ENCODE assay signal across 9 mouse cellular contexts in the genomic region with DNA sequence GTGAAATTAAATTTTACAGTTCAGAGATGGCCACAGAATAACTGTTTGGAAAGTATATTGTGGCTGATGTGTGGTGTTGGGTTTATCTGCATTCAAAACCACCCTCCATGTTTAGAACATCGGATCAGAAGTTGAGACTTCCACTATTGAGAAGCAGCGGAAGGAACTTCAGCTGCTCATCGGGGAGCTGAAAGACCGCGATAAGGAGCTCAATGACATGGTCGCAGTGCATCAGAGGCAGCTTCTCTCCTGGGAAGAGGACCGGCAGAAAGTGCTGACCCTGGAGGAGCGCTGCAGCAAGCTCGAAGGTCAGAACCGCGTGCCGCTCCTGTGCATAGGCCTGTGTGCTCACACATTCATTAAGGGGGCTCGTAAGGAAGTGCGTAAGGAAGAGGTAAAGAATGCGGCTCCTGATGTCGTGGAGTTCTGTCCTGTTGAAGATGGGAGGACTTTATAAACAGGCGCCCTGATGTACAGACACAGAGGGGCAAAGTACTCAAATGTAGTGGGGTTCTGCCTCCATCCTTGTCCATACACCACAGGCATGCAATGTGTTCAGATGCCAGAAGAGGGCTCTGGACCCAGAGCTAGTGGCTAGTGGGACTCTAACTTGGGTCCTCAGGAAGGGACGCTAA. TPM values are rescaled to one million over a fixed set of nuclear protein-coding genes. Genes with fewer than 3 reads are reported as not detected.
DNase-seq lines count a peak whose midpoint lies in the region; ATAC-seq lines count a peak whose summit lies in the region.
"Had no signal": no experiment of that assay in that cellular context is flagged by ENCODE, and none has a peak within 500 bp of the region (broad histone marks: within the 10 kb centered on the region; RNA-seq: fewer than 3 reads in every experiment).

No protein-coding gene starts in this region.

- no peak overlapping the region for H3K9ac ChIP-seq in forebrain, embryonic 14.5 days (ENCODE audit: low read length)
- no peak overlapping the region for H3K9ac ChIP-seq in forebrain, embryonic 13.5 days
- H3K9ac ChIP-seq in heart, embryonic 16.5 days (ENCODE audit: low read length): peak overlapping the region; percentile 3; the same call in 1 of the 2 replicates
- 0 out of 2 replicates have a peak overlapping the region, but pooled peaks have one; percentile 35 for H3K9ac ChIP-seq in neural tube, embryonic 12.5 days
- H3K9ac ChIP-seq: midbrain, embryonic 12.5 days had no signal

- H3K4me3 ChIP-seq in forebrain, embryonic 14.5 days (ENCODE audit: low read depth, low read length): no peak overlapping the region
- H3K4me3 ChIP-seq in forebrain, embryonic 13.5 days: no peak overlapping the region
- H3K4me3 ChIP-seq in heart, embryonic 16.5 days (ENCODE audit: low read length): no peak overlapping the region
- H3K4me3 ChIP-seq in neural tube, embryonic 12.5 days: no peak overlapping the region
- H3K4me3 ChIP-seq: midbrain, embryonic 12.5 days had no signal

- WGBS in forebrain, embryonic 14.5 days: 45% methylated on average over 18 of the region's 18 CpGs
- 42% methylated on average over 18 of the region's 18 CpGs for WGBS in forebrain, embryonic 13.5 days
- 28% methylated on average over 18 of the region's 18 CpGs for WGBS in heart, embryonic 16.5 days
- WGBS in neural tube, embryonic 12.5 days: 40% methylated on average over 18 of the region's 18 CpGs

- no peak overlapping the region for H3K27ac ChIP-seq in forebrain, embryonic 14.5 days (ENCODE audit: low read depth, low read length)
- H3K27ac ChIP-seq in forebrain, embryonic 13.5 days: no peak overlapping the region
- no peak overlapping the region for H3K27ac ChIP-seq in heart, embryonic 16.5 days (ENCODE audit: low read length)
- no peak overlapping the region for H3K27ac ChIP-seq in neural tube, embryonic 12.5 days
- H3K27ac ChIP-seq: midbrain, embryonic 12.5 days had no signal

- H3K27me3 ChIP-seq in forebrain, embryonic 14.5 days (replicated peaks; ENCODE audit: control insufficient read depth, insufficient read depth, low read length): no peaks in the 10 kb centered on the region
- H3K27me3 ChIP-seq in forebrain, embryonic 13.5 days: no peaks in the 10 kb centered on the region
- H3K27me3 ChIP-seq in heart, embryonic 16.5 days (ENCODE audit: control insufficient read depth, insufficient read depth, low read length): no peaks in the 10 kb centered on the region
- no peaks in the 10 kb centered on the region for H3K27me3 ChIP-seq in neural tube, embryonic 12.5 days (replicated peaks)

- no peak overlapping the region for H3K4me2 ChIP-seq in forebrain, embryonic 14.5 days (ENCODE audit: low read length)
- H3K4me2 ChIP-seq in forebrain, embryonic 13.5 days: no peak overlapping the region
- peak overlapping the region; percentile 27; the same call in 1 of the 2 replicates for H3K4me2 ChIP-seq in heart, embryonic 16.5 days (ENCODE audit: low read depth, low read length)
- H3K4me2 ChIP-seq in neural tube, embryonic 12.5 days (replicated peaks): no peak overlapping the region
- H3K4me2 ChIP-seq: midbrain, embryonic 12.5 days had no signal

- H3K4me1 ChIP-seq in forebrain, embryonic 14.5 days (ENCODE audit: control insufficient read depth, insufficient read depth, low read length): peaks cover 4% of the 10 kb centered on the region
- peaks cover 6% of the 10 kb centered on the region for H3K4me1 ChIP-seq in forebrain, embryonic 13.5 days
- H3K4me1 ChIP-seq in heart, embryonic 16.5 days (ENCODE audit: control insufficient read depth, insufficient read depth, low read length): no peaks in the 10 kb centered on the region; the same call in 1 of the 2 replicates
- H3K4me1 ChIP-seq in neural tube, embryonic 12.5 days: no peaks in the 10 kb centered on the region

- DNase-seq in forebrain, embryonic 14.5 days (ENCODE audit: low spot score): peak; percentile 23
- DNase-seq in spleen, postnatal 4 days (ENCODE audit: low spot score in 2 of 2): peak; percentile 31 to 61
- DNase-seq in spleen, adult 12 weeks (ENCODE audit: low spot score): no peak
- no peak for DNase-seq in gastrocnemius, adult 18-20 months (ENCODE audit: low spot score)

- no peaks in the 10 kb centered on the region for H3K36me3 ChIP-seq in forebrain, embryonic 14.5 days (ENCODE audit: control insufficient read depth, insufficient read depth, low read length)
- H3K36me3 ChIP-seq in forebrain, embryonic 13.5 days (ENCODE audit: poor library complexity, severe bottlenecking): 0 out of 2 replicates have a peak, but pooled peaks cover 4% of the 10 kb centered on the region
- no peaks in the 10 kb centered on the region; the same call in 1 of the 2 replicates for H3K36me3 ChIP-seq in heart, embryonic 16.5 days (ENCODE audit: control insufficient read depth, insufficient read depth)
- no peaks in the 10 kb centered on the region for H3K36me3 ChIP-seq in neural tube, embryonic 12.5 days
- H3K36me3 ChIP-seq: midbrain, embryonic 12.5 days had no signal

- ATAC-seq in forebrain, embryonic 14.5 days: no peak
- no peak for ATAC-seq in forebrain, embryonic 13.5 days
- ATAC-seq in heart, embryonic 16.5 days (replicated peaks; ENCODE audit: extremely low read depth, insufficient read depth, low FRiP score): no peak
- ATAC-seq in neural tube, embryonic 12.5 days (ENCODE audit: low FRiP score, low read depth): no peak
- ATAC-seq in frontal cortex, adult (ENCODE audit: low TSS enrichment): no peak

- H3K9me3 ChIP-seq in forebrain, embryonic 14.5 days (replicated peaks; ENCODE audit: control insufficient read depth, low read length): no peaks in the 10 kb centered on the region
- H3K9me3 ChIP-seq in forebrain, embryonic 13.5 days (replicated peaks): no peaks in the 10 kb centered on the region
- H3K9me3 ChIP-seq in heart, embryonic 16.5 days (replicated peaks; ENCODE audit: control insufficient read depth, low read length): no peaks in the 10 kb centered on the region
- H3K9me3 ChIP-seq in neural tube, embryonic 12.5 days: no peaks in the 10 kb centered on the region
- H3K9me3 ChIP-seq: midbrain, embryonic 12.5 days had no signal

RNA-seq across cellular contexts. Expression of a gene that starts 3.6 kb away (rescaled TPM):
- polyA plus RNA-seq in forebrain, embryonic 14.5 days (2014; fragmentation: Nextera tagmentation; extraction: Ambion mirVana): 4.3 and 5.3 TPM in 2 replicates
- 5.1 and 6.0 TPM in 2 replicates for polyA plus RNA-seq in forebrain, embryonic 13.5 days (2015; fragmentation: Nextera tagmentation; extraction: Ambion mirVana)
- polyA plus RNA-seq in heart, embryonic 16.5 days (2015; fragmentation: Nextera tagmentation; extraction: Ambion mirVana): 4.4 and 6.3 TPM in 2 replicates
- polyA plus RNA-seq in neural tube, embryonic 12.5 days (2016; fragmentation: Nextera tagmentation; extraction: Ambion mirVana): 5.9 and 7.9 TPM in 2 replicates
- 1 to 10 TPM; 1.4 to 1.6 TPM for total RNA-seq in gastrocnemius, adult 18-20 months (2021)

RNA-seq across cellular contexts. Expression of a gene that starts 6.9 kb away (rescaled TPM):
- polyA plus RNA-seq in forebrain, embryonic 14.5 days (2014; fragmentation: Nextera tagmentation; extraction: Ambion mirVana): 0.70 and 0.88 TPM in 2 replicates
- polyA plus RNA-seq in forebrain, embryonic 13.5 days (2015; fragmentation: Nextera tagmentation; extraction: Ambion mirVana): 1.9 and 3.4 TPM in 2 replicates
- 1.8 and 2.9 TPM in 2 replicates for polyA plus RNA-seq in heart, embryonic 16.5 days (2015; fragmentation: Nextera tagmentation; extraction: Ambion mirVana)
- polyA plus RNA-seq in neural tube, embryonic 12.5 days (2016; fragmentation: Nextera tagmentation; extraction: Ambion mirVana): 2.4 and 3.4 TPM in 2 replicates
- not detected for total RNA-seq in gastrocnemius, adult 18-20 months (2021)

RNA-seq across cellular contexts. Expression of a gene that starts 27.1 kb away (rescaled TPM):
- polyA plus RNA-seq in forebrain, embryonic 14.5 days (2014; fragmentation: Nextera tagmentation; extraction: Ambion mirVana): 95.3 and 127 TPM in 2 replicates
- polyA plus RNA-seq in forebrain, embryonic 13.5 days (2015; fragmentation: Nextera tagmentation; extraction: Ambion mirVana): 139 and 160 TPM in 2 replicates
- 79.0 and 96.2 TPM in 2 replicates for polyA plus RNA-seq in heart, embryonic 16.5 days (2015; fragmentation: Nextera tagmentation; extraction: Ambion mirVana)
- polyA plus RNA-seq in neural tube, embryonic 12.5 days (2016; fragmentation: Nextera tagmentation; extraction: Ambion mirVana): 149 and 159 TPM in 2 replicates
- 10 to 100 TPM; 48.6 to 59.9 TPM for total RNA-seq in gastrocnemius, adult 18-20 months (2021)

RNA-seq across cellular contexts. Expression of a gene that starts 39.4 kb away (rescaled TPM):
- 12.4 and 27.1 TPM in 2 replicates for polyA plus RNA-seq in forebrain, embryonic 14.5 days (2014; fragmentation: Nextera tagmentation; extraction: Ambion mirVana)
- polyA plus RNA-seq in forebrain, embryonic 13.5 days (2015; fragmentation: Nextera tagmentation; extraction: Ambion mirVana): 16.2 and 16.8 TPM in 2 replicates
- 11.2 and 11.7 TPM in 2 replicates for polyA plus RNA-seq in heart, embryonic 16.5 days (2015; fragmentation: Nextera tagmentation; extraction: Ambion mirVana)
- 12.6 and 14.6 TPM in 2 replicates for polyA plus RNA-seq in neural tube, embryonic 12.5 days (2016; fragmentation: Nextera tagmentation; extraction: Ambion mirVana)
- total RNA-seq in gastrocnemius, adult 18-20 months (2021): 10 to 100 TPM in 1 of 2 experiments, 1 to 10 TPM in 1; 9.4 to 19.6 TPM

RNA-seq across cellular contexts. Expression of a gene that starts 54.3 kb away (rescaled TPM):
- 0.17 and 0.27 TPM in 2 replicates for polyA plus RNA-seq in forebrain, embryonic 14.5 days (2014; fragmentation: Nextera tagmentation; extraction: Ambion mirVana)
- 0.13 and 0.16 TPM in 2 replicates for polyA plus RNA-seq in forebrain, embryonic 13.5 days (2015; fragmentation: Nextera tagmentation; extraction: Ambion mirVana)
- 0.41 and 0.45 TPM in 2 replicates for polyA plus RNA-seq in heart, embryonic 16.5 days (2015; fragmentation: Nextera tagmentation; extraction: Ambion mirVana)
- not detected in 2 replicates for polyA plus RNA-seq in neural tube, embryonic 12.5 days (2016; fragmentation: Nextera tagmentation; extraction: Ambion mirVana)
- total RNA-seq in gastrocnemius, adult 18-20 months (2021): under 1 TPM; 0.21 to 0.36 TPM

Comparison
In these comparisons a context has a peak if more than half of its experiments do, and no peak if none do; other contexts are left out.
1. DNase-seq: peak in forebrain, embryonic 14.5 days (single experiment) and spleen, postnatal 4 days (2 of 2); none in spleen, adult 12 weeks (single experiment) and gastrocnemius, adult 18-20 months (single experiment).
2. H3K9ac ChIP-seq: peak in heart, embryonic 16.5 days (single experiment) and neural tube, embryonic 12.5 days (single experiment); none in forebrain, embryonic 14.5 days (single experiment) and forebrain, embryonic 13.5 days (single experiment).